Mouse (Mus musculus) liver, adult 2 months (tissue): ENCODE data around the gene Cntn3.

ENCODE experiments used
- CTCF ChIP-seq: fragments of 200-500 bp; IDR thresholded peaks from 2 replicates; pipeline ENCODE4 v1.5.1; 2011; ENCODE audit warnings: low read depth, low read length, control low read depth
- POLR2A ChIP-seq: fragments of 200-500 bp; IDR thresholded peaks from 2 replicates; pipeline ENCODE4 v1.6.1; 2011; ENCODE audit warnings: low read length, control low read depth; ENCODE audit not compliant: insufficient read depth; ENCODE audit errors: extremely low read depth

GRCm38 (mm10) chr6:102186316-102186715 is 386.6 kb downstream of the Cntn3 start:
- TF ChIP-seq CTCF (no peak), POLR2A (no peak)
